Mouse (Mus musculus) induced T-regulatory cell, adult 2 months (primary cell): ENCODE results near the gene Kmt5c.
"Not testable (repeated sequence)": the region's sequence is repeated elsewhere in the genome, so short reads cannot be mapped to it uniquely, and the experiment has no call there.

ENCODE experiments used
- DNase-seq: peaks from one replicate; pipeline ENCODE4 v3.0.0-alpha.2; 2012; ENCODE audit warnings: low read depth

Kmt5c gene

DNA sequence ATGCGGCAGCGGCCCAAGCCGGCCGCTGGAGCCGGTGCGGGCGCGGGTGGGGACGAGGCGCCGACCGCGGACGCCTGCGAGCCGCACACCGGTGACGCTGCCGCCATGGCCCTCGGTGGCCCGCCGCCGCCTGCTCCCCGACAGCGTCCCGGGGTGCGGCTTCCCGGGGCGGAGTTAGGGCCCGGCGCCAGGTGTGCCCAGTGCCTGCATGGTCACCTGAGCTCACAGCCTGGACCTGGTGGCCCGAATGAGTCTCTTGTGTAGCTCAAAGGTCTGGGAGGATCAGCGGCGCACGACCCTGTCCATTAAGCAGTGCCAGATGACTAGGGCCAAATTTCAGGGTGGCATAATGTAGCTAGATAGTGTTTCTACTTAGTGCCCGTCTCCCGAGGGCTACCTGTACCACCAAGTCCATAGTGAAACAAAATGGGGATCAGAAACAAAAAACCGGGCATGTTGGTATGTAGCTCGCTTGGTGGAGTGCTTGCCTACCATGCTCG, 49.6 kb downstream of the Kmt5c start, which contains the start of gene Tmem238:
Gene Tmem238 (minus strand): TSS at position 221 of the 500 bp plus-strand sequence.
- peak; percentile 57 for DNase-seq

DNA sequence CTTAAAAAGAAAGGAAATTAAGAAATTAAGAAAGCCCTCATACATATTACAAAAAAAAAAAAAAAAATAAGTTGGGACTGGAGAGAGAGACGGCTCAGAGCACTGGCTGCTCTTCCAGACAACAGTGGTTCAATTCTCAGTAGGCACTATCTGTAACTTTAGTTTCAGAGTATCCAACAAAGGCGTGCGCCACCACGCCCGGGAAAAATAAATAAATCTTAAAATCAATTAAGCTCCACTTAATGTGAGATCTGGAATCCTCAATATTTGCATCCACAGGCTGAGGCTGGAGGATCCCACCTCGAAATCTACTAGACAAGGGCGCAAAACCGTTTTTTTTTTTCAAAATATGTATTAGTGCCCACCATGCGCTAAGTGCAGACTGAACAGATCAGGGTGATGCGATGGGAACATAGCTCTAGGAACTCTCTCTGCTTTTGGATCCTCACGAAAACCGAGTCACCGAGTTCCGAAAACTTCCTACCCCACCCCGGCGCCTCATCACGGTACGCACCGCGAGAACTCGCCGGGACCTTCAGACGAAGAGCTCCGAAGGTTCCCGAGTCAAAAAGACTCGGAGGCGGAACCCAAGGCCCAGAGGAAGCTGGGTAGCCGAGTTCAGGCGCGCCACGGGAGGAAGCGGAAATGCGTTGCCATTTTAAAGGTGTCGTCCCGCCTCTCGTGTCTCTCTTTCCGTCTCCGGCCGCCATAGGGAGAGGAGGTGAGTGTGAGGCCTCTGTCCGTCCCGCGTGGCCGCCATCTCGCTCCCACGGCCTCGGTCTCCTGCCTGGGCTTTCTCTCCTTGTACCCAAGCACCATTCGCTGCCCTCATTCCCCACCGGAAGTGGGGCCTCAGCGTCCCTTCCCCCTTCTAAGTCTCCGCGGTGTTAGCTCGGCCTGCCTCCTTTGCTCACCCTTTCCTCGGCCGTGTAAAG, 52.6 kb downstream of the Kmt5c start, which contains the start of gene Rpl28:
Gene Rpl28 (plus strand): TSS at position 597 of the 935 bp plus-strand sequence.
- DNase-seq, result peak; percentile 99

DNA sequence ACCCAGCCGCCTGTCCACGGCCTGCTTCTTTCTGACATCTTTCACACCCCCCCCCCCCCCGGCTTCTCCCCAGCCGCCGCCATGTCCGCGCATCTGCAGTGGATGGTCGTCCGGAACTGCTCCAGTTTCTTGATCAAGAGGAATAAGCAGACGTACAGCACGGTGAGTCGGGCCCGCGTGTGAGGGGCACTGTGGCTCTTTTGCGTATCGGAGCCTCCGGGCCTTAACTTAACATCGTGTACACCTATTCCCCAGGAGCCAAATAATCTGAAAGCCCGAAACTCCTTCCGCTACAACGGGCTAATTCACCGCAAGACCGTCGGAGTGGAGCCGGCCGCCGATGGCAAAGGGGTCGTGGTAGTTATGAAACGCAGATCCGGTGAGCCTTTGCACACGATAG, 53.3 kb downstream of the Kmt5c start:
- not testable (repeated sequence) for DNase-seq

DNA sequence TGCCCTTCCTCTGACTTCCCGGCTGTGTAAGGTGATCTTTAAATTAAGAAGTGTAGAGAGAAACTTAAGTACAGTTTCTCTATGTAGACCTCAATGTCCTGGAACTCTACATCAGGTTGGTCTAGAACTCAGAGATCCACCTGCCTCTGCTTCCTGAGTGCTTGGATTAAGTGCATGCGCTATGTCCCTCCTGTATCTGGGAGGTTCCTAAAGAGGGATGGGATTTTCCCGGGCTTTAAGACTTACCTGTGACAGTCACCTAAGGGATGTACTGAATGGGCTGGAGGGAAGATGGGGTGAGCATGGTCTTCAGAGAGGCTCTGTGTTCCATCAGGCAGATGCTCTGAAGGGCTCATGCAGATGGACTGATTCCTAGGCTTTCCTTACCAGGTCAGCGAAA, 53.8 kb downstream of the Kmt5c start:
- DNase-seq, result no peak

DNA sequence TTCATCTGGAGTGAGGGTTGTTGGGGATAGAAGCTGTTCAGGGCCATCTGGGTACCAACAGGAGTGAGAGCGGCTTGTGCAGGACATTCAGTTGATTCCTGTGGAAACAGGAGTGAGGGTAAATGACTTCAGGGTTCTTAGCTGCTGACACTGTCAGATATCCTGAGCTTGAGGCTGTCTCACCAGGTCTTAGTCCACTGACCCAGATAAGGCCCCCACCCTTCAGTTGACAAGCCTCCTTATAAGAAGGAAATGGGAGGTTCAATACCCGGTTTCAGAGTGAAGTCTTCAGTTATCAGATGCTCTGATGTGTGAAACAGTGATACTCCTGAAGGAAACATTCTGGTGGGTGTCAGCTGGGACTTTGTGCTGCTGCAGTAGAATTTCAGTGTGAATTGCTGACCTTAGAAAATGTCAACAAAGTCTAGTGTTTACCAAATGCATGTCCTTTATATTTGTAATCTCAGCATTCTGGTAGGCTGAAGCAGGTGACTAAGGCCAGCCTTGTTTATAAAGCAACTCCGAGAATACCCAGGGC, 54.8 kb downstream of the Kmt5c start:
- no peak for DNase-seq

DNA sequence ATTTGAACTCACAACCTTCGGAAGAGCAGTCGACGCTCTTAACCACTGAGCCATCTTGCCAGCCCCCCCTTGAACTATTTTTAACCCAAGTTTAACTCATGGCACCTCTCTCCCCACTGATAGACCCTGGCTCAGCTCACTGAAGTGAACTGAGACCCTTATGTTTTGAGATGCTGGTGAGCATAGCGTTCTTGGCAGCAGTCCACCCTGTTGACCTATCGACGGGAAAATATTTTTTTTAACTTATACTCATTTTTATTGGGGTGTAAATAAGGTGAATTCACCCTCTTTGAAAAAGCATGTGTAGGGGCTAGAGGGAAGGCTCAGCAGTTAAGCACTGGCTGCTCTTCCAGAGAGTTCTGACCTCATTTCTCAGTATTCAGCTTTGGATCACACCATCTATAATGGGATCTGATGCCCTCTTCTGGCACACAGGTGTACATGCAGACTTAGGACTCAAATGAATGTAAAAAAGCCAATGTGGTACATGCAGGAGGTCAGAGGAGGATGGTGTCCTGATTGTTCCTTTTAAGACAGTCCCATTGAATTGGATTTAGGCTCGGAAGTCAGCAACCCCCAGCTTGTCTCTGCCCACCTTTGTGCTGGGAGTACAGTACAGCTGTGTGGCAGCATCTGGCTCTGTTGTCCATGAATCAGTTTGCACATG, 56.0 kb downstream of the Kmt5c start:
- peak; percentile 75 for DNase-seq
